Mouse (Mus musculus): ENCODE measurements around the gene Arhgap19.
"Not testable (repeated sequence)": the region's sequence is repeated elsewhere in the genome, so short reads cannot be mapped to it uniquely, and the experiment has no call there.

The Arhgap19 gene

GRCm38 (mm10) chr19:41801742-41802369, at the start of gene Arhgap19:
Arhgap19 (minus strand) TSS chr19:41802047.
- DNase-seq (ENCODE audit: low read depth, low spot score): peak; percentile 99

DNA sequence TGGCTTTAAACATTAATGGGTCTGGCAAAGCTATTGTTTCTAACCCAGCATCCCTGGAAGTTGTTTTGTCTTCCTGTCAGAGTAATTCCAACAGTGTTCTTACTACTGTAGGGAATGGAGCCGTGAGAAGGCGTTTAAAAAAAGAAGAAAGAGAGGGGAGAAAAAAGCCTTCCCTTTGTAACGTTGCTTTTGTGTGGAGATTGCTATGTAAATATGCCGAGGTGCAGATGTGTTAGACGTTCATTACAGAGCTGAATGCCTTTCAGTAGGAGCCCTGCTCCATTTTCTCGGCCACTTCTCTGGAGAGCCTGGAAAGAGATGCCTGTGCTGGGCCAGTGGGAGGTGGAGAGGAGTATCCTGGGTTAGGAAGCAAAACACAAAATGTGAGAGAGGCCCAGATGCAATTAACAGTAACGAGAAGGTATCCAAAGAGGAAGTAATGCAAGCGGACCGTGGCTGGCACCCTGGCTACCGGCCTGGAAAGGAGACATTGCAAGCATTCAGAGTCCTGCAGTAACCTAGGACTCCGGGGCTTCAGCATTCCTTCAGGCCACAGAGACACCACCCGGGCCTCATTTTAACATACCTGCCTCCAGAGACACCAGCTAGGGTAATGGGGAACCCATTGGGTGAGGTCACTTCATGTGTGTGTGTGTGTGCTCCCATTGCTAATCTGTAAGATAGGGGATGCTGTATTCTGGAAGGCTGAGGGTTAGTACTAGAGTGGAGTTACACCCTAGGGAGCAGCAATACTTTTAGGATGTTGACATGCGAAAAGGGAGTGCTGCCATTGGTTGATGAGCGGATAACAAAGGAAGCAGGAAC, 49.1 kb upstream of the Arhgap19 start:
- DNase-seq (ENCODE audit: low read depth, low spot score): no peak

GRCm38 (mm10) chr19:41850021-41850718, 48.3 kb upstream of the Arhgap19 start:
- no peak for DNase-seq (ENCODE audit: low read depth, low spot score)

DNA sequence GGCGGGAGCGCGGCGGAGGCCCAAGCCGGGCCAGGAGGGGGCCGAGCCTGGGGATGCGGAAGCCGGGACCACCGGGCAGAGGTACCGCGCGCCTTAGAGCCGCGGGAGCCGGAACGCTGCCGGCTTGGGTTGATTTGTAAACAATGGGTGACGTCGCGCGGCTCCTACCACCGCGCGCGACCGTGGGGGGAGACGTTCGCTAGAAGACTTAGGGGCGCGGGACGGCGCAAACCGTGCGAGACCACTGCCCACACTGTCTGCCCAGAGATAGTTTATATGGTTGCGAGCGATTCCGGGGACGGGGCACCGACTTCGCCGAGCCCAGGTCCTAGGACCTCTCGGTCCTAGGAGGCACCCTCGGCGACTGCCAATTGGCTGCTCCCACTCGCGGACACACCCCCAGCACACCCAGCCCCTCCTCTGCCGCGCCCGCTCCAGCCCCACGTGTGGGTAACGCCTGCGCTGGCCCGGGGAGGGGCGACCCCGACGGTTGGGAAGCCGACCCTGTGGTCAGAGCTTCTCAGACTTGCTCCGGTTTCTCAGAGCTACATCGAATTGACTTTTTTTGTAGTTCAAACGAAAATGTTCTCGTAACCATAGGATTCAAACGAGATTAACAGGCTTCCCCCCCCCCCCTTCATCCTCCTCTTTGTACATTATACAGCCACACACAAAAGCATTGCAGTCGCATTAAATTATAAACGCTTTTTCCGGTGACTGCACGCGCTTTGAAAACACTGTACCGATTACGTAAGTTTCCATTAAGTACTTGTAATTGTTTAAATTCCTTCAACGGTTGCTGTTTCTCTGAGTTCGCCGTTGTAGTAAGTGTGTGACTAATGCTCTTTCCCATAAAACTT, 46.4 kb upstream of the Arhgap19 start, which contains the start of gene Frat2:
TSS of gene Frat2 (minus strand) at position 141 of the 860 bp plus-strand sequence.
- peak; percentile 88 for DNase-seq (ENCODE audit: low read depth, low spot score)

- DNase-seq (ENCODE audit: low read depth, low spot score): not testable (repeated sequence)
Observed at GRCm38 (mm10) chr19:41847614-41847991, 45.8 kb upstream of the Arhgap19 start.

GRCm38 (mm10) chr19:41847091-41847581, 45.3 kb upstream of the Arhgap19 start:
- DNase-seq (ENCODE audit: low read depth, low spot score): peak; percentile 37

DNA sequence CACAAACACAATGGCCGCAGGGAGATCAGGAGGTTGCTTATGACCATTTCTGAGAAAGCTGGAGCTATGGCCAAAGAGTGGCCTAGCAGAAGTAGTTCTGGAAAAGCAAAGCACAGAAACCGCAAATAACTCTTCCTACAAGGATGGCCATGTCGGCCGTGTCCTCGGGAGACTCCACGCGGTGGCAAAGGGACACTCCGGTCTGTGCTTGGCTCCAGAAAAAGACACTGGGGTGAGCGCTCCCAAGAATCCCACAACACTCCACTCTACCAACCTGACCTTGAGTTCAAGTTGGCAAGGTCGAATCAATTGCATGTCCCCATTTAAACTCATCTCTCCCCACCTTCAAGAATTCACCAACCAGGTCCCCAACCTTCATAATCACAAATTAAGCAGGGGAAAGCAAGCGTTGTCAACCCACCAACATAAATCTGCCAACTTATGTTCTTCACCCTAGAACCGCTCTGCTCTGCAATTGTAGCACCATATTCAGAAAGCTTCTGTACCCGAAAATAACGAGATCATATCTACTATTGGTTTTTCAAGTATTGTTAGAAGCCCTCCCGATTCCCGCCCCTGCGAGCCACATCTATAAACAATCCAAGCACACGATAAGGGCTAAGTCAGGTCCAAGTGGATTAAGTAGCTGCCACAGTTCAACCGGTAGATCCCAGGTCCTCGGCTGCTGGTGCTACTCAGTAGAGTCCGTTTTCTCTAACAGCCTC, 44.7 kb upstream of the Arhgap19 start:
- DNase-seq (ENCODE audit: low read depth, low spot score): no peak

DNA sequence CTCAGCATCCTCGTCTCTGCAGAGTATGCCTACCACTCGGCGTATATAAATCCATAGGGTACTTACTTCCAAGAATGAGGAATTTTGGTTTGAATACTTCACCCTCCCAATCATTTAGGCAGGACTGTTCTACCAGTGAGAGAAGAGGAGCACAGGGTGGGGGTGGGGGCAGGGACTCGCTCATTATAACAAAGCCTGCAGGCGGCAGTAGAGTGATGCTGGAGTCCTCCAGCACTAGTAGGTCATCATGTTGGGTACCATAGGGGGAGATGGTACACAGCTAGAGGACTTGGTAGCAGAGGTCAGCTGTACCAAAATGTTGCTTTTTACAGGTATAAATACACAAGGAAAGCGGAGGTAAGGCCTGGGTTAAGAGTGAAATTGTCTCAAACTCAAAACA, 42.5 kb upstream of the Arhgap19 start:
- DNase-seq (ENCODE audit: low read depth, low spot score): peak; percentile 26

- DNase-seq (ENCODE audit: low read depth, low spot score): no peak
Observed at GRCm38 (mm10) chr19:41842706-41843105, 40.9 kb upstream of the Arhgap19 start.

- DNase-seq (ENCODE audit: low read depth, low spot score): no peak
Observed at GRCm38 (mm10) chr19:41842196-41842595, 40.3 kb upstream of the Arhgap19 start.

- no peak for DNase-seq (ENCODE audit: low read depth, low spot score)
Observed at GRCm38 (mm10) chr19:41841105-41841750, 39.4 kb upstream of the Arhgap19 start.

- no peak for DNase-seq (ENCODE audit: low read depth, low spot score)
Observed at GRCm38 (mm10) chr19:41839685-41840084, 37.8 kb upstream of the Arhgap19 start.

- no peak for DNase-seq (ENCODE audit: low read depth, low spot score)
Observed at GRCm38 (mm10) chr19:41838808-41839207, 37.0 kb upstream of the Arhgap19 start.

GRCm38 (mm10) chr19:41837917-41838261, 36.0 kb upstream of the Arhgap19 start:
- no peak for DNase-seq (ENCODE audit: low read depth, low spot score)

DNA sequence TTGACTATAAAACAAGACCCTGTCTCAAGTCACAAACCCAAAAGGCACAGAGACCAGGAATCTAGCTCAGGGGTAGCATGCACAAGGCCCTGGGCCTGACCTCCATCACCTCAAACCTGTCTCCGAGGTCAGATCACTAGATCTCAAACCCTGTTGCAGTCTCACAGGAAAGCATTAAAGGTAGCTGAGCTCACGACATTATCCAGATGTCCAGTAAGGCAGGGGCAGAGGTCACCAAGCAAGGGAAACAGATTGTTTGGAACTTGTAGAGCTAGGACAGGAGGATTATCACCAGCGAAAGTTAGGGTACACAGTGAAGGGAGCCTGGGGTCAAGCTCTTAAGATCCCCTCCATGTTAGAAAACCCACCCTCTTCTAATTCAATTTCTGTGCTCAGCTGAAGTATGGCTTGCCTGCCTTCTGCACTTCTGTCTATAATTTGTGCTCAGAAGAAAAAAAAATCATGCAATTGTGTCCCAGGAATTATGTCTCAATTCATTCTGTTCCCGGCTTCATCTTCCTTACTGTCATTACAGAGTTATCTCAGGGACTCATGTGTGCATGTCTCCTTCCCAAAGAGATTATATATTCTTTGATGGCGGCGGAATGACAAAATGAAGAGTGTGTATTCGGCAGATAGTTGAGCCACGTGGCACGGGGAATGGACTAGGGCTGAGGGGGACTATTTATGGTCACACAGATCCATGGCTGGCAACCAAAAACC, 35.5 kb upstream of the Arhgap19 start:
- DNase-seq (ENCODE audit: low read depth, low spot score): no peak

DNA sequence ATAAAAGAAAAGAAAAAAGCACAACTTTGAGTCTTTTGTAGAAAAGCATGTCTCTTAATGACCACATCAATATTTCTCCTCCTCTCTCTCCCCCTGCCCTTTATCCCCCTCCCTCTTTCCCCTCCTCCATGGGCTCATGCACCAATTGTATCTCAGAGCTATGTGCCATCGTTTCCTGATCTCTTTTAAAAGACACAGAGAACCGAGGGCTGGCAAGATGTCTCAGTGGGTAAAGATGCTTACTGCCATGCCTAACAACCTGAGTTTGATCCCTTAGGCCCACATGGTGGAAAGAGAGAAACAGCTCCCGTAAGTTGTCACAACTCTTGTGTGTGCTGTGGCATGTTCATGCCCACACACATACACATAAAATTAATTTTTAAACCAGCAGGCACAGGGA, 34.9 kb upstream of the Arhgap19 start:
- no peak for DNase-seq (ENCODE audit: low read depth, low spot score)

DNA sequence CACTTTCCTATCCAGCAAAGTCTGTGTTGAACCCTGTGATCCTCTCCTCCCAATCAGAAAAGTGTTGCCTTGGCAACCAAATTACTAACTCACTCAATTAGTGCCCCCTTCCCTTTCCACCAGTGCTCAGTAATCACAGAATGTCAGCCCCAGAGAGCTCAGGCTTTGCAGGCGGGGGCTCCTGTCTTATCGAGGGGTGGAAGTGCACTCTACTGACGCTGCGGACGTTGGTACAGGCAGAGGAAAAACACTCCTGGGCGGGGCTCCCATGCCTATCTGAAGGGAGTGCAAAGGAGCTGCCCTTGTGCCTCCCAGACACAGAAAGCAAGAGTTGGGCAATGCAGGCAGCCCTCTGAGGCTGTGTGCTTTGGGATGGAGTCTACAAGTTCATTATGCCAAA, 34.0 kb upstream of the Arhgap19 start:
- no peak for DNase-seq (ENCODE audit: low read depth, low spot score)

- DNase-seq (ENCODE audit: low read depth, low spot score): no peak
Observed at GRCm38 (mm10) chr19:41835407-41835806, 33.6 kb upstream of the Arhgap19 start.

- no peak for DNase-seq (ENCODE audit: low read depth, low spot score)
Observed at GRCm38 (mm10) chr19:41832501-41833201, 30.8 kb upstream of the Arhgap19 start.

Measured in 3T3-L1 (cell line).